Mouse (Mus musculus) splenic B cell, adult 2 months (primary cell): Measurements from ENCODE around the gene Chmp1a.
"Not testable (repeated sequence)": the region's sequence is repeated elsewhere in the genome, so short reads cannot be mapped to it uniquely, and the experiment has no call there.

ENCODE experiments used
- DNase-seq: peaks from one replicate; pipeline ENCODE4 v3.0.0-alpha.2; 2011; ENCODE audit warnings: low read depth, low spot score
- H3K27me3 ChIP-seq: 2 replicates; pipeline ENCODE4 v1.6.1; 2012; ENCODE audit warnings: mild to moderate bottlenecking, low read length, moderate library complexity, mixed read lengths; ENCODE audit not compliant: control insufficient read depth, poor library complexity, insufficient read depth, severe bottlenecking
- H3K36me3 ChIP-seq: 2 replicates; pipeline ENCODE4 v1.6.1; 2012; ENCODE audit warnings: mild to moderate bottlenecking, low read length, moderate library complexity, mixed read lengths; ENCODE audit not compliant: control insufficient read depth, poor library complexity, insufficient read depth, severe bottlenecking

Gene Chmp1a

GRCm38 (mm10) chr8:123212321-123213117 is at the start of gene Chmp1a, which contains the start of gene Spata33:
TSS of gene Chmp1a (minus strand) at chr8:123212763.
TSS of gene Spata33 (plus strand) at chr8:123212832.
- DNase-seq = peak; percentile 94
- Histone ChIP-seq H3K27me3 (no peaks in the 10 kb centered on the region), H3K36me3 (no peaks in the 10 kb centered on the region; the same call in none of the 2 replicates)

- not testable (repeated sequence) for DNase-seq, H3K36me3 ChIP-seq, H3K27me3 ChIP-seq
These were observed 45.0 kb upstream of the Chmp1a start for GRCm38 (mm10) chr8:123257593-123257992.

- DNase-seq = no peak
- Histone ChIP-seq H3K27me3 (no peaks in the 10 kb centered on the region), H3K36me3 (peaks cover 3% of the 10 kb centered on the region; the same call in 1 of the 2 replicates)
These were observed 44.6 kb upstream of the Chmp1a start for GRCm38 (mm10) chr8:123257114-123257513.

- DNase-seq = peak; percentile 27
- Histone ChIP-seq H3K27me3 (no peaks in the 10 kb centered on the region), H3K36me3 (peaks cover 3% of the 10 kb centered on the region; the same call in 1 of the 2 replicates)
These were observed 42.6 kb upstream of the Chmp1a start for GRCm38 (mm10) chr8:123255170-123255569.

- H3K27me3 ChIP-seq = no peaks in the 10 kb centered on the region
- peak; percentile 84 for DNase-seq
- H3K36me3 ChIP-seq = peaks cover 5% of the 10 kb centered on the region
These were observed 41.7 kb upstream of the Chmp1a start, which contains the start of the genes Zfp276 and Vps9d1 for GRCm38 (mm10) chr8:123254099-123254885. TSS of gene Zfp276 (plus strand) at chr8:123254195. TSS of gene Vps9d1 (minus strand) at chr8:123254348.

- Histone ChIP-seq H3K27me3 (no peaks in the 10 kb centered on the region), H3K36me3 (peaks cover 9% of the 10 kb centered on the region)
- DNase-seq = no peak
These were observed 41.0 kb upstream of the Chmp1a start for GRCm38 (mm10) chr8:123253451-123254098.

- Histone ChIP-seq H3K36me3 (peaks cover 8% of the 10 kb centered on the region), H3K27me3 (no peaks in the 10 kb centered on the region)
- DNase-seq = no peak
These were observed 40.4 kb upstream of the Chmp1a start for GRCm38 (mm10) chr8:123252925-123253324.

GRCm38 (mm10) chr8:123250940-123251339 is 38.4 kb upstream of the Chmp1a start:
- Histone ChIP-seq H3K36me3 (peaks cover 14% of the 10 kb centered on the region), H3K27me3 (no peaks in the 10 kb centered on the region)
- DNase-seq = no peak

- Histone ChIP-seq H3K27me3 (no peaks in the 10 kb centered on the region), H3K36me3 (peaks cover 17% of the 10 kb centered on the region)
- no peak for DNase-seq
These were observed 36.0 kb upstream of the Chmp1a start for GRCm38 (mm10) chr8:123248596-123248995.

- Histone ChIP-seq H3K36me3 (peaks cover 17% of the 10 kb centered on the region), H3K27me3 (no peaks in the 10 kb centered on the region)
- DNase-seq = no peak
These were observed 35.2 kb upstream of the Chmp1a start for GRCm38 (mm10) chr8:123247748-123248147.

GRCm38 (mm10) chr8:123245543-123245942 is 33.0 kb upstream of the Chmp1a start:
- Histone ChIP-seq H3K27me3 (no peaks in the 10 kb centered on the region), H3K36me3 (peaks cover 17% of the 10 kb centered on the region)
- DNase-seq = no peak

GRCm38 (mm10) chr8:123244382-123244781 is 31.8 kb upstream of the Chmp1a start:
- Histone ChIP-seq H3K36me3 (peaks cover 13% of the 10 kb centered on the region), H3K27me3 (no peaks in the 10 kb centered on the region)
- DNase-seq = no peak

GRCm38 (mm10) chr8:123243053-123243452 is 30.5 kb upstream of the Chmp1a start:
- DNase-seq = no peak
- Histone ChIP-seq H3K27me3 (no peaks in the 10 kb centered on the region), H3K36me3 (peaks cover 9% of the 10 kb centered on the region)

GRCm38 (mm10) chr8:123242107-123242923 is 29.8 kb upstream of the Chmp1a start:
- DNase-seq = no peak
- Histone ChIP-seq H3K27me3 (no peaks in the 10 kb centered on the region), H3K36me3 (peaks cover 5% of the 10 kb centered on the region)
